Mouse (Mus musculus) layer of hippocampus, adult 6 months (tissue): ENCODE data around the gene Npnt. TPM values are rescaled to one million over a fixed set of nuclear protein-coding genes. Genes with fewer than 3 reads are reported as not detected.

ENCODE experiments used
- long read RNA-seq, 2 experiments: library from polyadenylated mRNA; unstranded; transcript quantifications; one replicate each; pipeline ENCODE4 v2.0.0; 2019 to 2020
- polyA plus RNA-seq: library from polyadenylated mRNA; unstranded; fragments of <200 nt; fragmentation: Nextera tagmentation; gene quantifications from 2 replicates; pipeline ENCODE4 v1.2.3, GENCODE M21; 2021

Npnt gene
- polyA plus RNA-seq, result 6.6 and 7.0 TPM in 2 replicates
- long read RNA-seq, experiment 1, full-length matches to known transcripts, result 8 of 16 reads
- long read RNA-seq, experiment 1, partial matches to known transcripts, result 4 of 16 reads
- long read RNA-seq, experiment 1, other reads (novel, unspliced or antisense), result 4 of 16 reads
- long read RNA-seq, experiment 2, full-length matches to known transcripts, result 62 of 85 reads
- long read RNA-seq, experiment 2, partial matches to known transcripts, result 11 of 85 reads
- long read RNA-seq, experiment 2, other reads (novel, unspliced or antisense), result 12 of 85 reads

DNA sequence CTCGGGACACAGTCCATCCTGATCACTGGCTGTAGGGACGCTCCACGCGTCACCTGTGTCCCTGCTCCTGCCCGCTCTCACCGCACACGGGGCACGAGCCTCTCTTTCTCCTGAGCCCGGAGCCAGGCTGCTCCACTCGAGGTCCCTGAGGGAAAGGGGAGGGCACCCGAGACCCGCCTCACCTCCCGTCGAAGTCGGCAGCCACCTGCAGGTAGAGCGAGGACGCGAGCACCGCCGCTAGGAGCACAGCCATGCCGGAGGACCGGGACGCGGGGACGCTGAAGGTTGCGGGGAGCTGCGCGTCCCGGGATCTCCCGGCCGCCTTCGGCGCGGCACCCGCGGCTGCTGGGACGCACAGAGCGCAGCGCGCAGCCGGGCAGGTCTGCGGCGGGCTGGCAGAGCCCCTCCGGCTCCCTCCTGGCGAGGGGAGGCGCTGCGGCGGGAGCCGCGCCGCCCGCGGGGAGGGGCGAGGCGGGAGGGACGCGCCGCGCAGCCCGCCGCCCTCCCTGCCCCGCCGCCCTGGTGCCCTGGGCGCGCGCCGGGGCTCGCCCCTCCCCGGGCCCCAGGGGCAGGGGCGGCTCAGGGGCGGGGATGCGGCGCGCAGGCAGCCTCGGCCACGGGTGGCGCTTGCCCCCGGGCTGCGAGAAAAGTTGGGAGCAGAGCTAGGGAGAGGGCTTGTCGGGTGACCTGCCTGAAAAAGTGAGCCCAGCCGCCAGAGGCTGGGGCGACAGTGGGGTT is at the start of gene Npnt:
TSS of gene Npnt (minus strand) at position 501 of the 738 bp plus-strand sequence.

Other genes with a start within 250 kb of the Npnt start
- 7.5 and 7.9 TPM in 2 replicates for gene Ints12, start 141.5 kb upstream of the Npnt start, polyA plus RNA-seq
- gene Gstcd, start 141.7 kb upstream of the Npnt start, polyA plus RNA-seq, result 0.89 and 1.2 TPM in 2 replicates